Mouse (Mus musculus): ENCODE measurements around the gene 4930562C15Rik.

DNA sequence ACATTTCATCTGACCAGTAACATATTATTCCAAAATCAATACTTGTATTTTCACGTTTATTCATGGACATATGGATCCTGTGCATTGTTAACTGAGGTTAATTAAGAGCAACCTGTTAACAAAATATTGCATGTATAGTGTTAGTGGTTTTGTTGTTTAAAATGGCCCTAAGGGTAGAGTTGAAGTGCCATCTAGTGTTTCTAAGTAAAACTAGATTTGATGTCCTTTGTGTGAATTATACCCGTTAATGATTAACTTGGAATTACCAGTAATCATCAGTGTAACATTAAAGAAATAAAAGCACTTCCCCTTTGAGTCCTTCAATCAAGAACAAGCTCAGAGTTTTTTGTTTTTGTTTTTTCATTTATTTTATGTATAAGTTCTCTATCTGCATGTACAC lies 43.9 kb upstream of the 4930562C15Rik start:
- no peak for TF ChIP-seq GATA1 (IDR thresholded peaks at IDR 0.05; ENCODE audit: low read depth, low read length)
- TF ChIP-seq RCOR1 (IDR thresholded peaks at IDR 0.05; ENCODE audit: low read depth, low read length), result no peak
- peak; percentile 70 for TF ChIP-seq ZC3H11A (IDR thresholded peaks at IDR 0.05; ENCODE audit: low read depth, low read length)
